Mouse (Mus musculus) ES-E14 (cell line): ENCODE measurements around the gene Cntnap5c.

Experiments used
- CHD2 ChIP-seq: IDR thresholded peaks from 2 replicates; pipeline ENCODE4 v1.6.1; 2014; ENCODE audit warnings: mild to moderate bottlenecking, low read depth, low read length, inconsistent platforms
- HCFC1 ChIP-seq: IDR thresholded peaks from 2 replicates; pipeline ENCODE4 v1.6.1; 2012; ENCODE audit warnings: low read length, inconsistent platforms, borderline replicate concordance; ENCODE audit not compliant: insufficient read depth
- MAFK ChIP-seq: IDR thresholded peaks from 2 replicates; pipeline ENCODE4 v1.6.1; 2014; ENCODE audit warnings: mild to moderate bottlenecking, low read depth, low read length, inconsistent platforms; ENCODE audit not compliant: insufficient read depth
- ZC3H11A ChIP-seq: IDR thresholded peaks from 2 replicates; pipeline ENCODE4 v1.6.1; 2012; ENCODE audit warnings: low read depth, mild to moderate bottlenecking, inconsistent platforms, low read length, borderline replicate concordance
- ZNF384 ChIP-seq: IDR thresholded peaks from 2 replicates; pipeline ENCODE4 v1.6.1; 2012; ENCODE audit warnings: low read depth, low read length, inconsistent platforms

DNA sequence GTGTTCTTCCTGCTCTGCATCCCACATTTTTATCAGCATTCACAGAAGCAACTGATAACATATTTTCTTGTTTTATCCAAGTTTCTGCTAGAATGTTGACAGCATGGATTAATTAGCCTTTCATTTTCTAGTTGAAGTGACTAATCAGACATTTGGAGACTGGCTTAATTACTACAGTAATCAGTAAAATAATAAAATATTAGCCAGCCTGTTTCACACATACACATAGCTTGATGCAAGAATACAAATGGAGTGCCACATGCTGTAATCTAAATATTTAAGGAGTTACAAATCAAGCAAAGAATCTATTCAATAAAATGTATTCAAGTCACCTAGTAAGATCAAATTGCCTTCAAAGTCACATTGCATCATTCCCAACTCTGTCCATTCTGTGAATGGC, 275.8 kb downstream of the Cntnap5c start:
- TF ChIP-seq MAFK: no peak
- TF ChIP-seq ZC3H11A: no peak
- TF ChIP-seq ZNF384: no peak
- TF ChIP-seq CHD2: no peak
- no peak for TF ChIP-seq HCFC1
